9 mouse cellular contexts compared by ENCODE assay signal in the genomic region with DNA sequence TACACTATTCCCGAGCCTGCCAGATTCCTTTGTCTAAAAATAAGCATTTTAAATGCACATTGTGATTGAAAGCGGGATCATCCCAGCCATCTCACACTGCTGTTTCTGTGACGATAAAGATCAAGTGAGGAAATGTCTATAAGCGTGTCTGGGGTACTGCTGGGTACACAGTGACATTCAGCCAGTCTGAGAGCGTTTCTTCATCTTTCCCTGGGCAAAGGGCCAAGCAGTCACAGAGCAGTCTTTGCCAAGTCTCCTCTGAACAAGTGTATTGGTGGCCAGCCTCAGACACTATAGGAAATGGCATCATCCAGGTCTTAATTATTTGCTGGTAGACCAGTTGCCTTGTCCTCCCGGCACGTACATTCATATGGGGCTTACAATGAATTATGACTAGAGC. TPM values are rescaled to one million over a fixed set of nuclear protein-coding genes. Genes with fewer than 3 reads are reported as not detected.
DNase-seq lines count a peak whose midpoint lies in the region; ATAC-seq lines count a peak whose summit lies in the region.
"Had no signal": no experiment of that assay in that cellular context is flagged by ENCODE, and none has a peak within 500 bp of the region (broad histone marks: within the 10 kb centered on the region; RNA-seq: fewer than 3 reads in every experiment).

No protein-coding gene starts in this region.

- H3K4me2 ChIP-seq in forebrain, embryonic 13.5 days, result no peak overlapping the region
- H3K4me2 ChIP-seq: liver, embryonic 15.5 days had no signal

- H3K36me3 ChIP-seq in forebrain, embryonic 13.5 days (ENCODE audit: poor library complexity, severe bottlenecking), result no peaks in the 10 kb centered on the region
- no peaks in the 10 kb centered on the region for H3K36me3 ChIP-seq in forebrain, embryonic 10.5 days (replicated peaks)
- H3K36me3 ChIP-seq: liver, embryonic 15.5 days had no signal

- no peak overlapping the region for H3K4me3 ChIP-seq in forebrain, embryonic 13.5 days
- no peak overlapping the region for H3K4me3 ChIP-seq in forebrain, embryonic 10.5 days
- H3K4me3 ChIP-seq: liver, embryonic 15.5 days had no signal

- H3K27ac ChIP-seq in forebrain, embryonic 13.5 days, result no peak overlapping the region
- no peak overlapping the region for H3K27ac ChIP-seq in forebrain, embryonic 10.5 days
- H3K27ac ChIP-seq: liver, embryonic 15.5 days had no signal

- H3K4me1 ChIP-seq in forebrain, embryonic 13.5 days, result peaks cover 13% of the 10 kb centered on the region
- H3K4me1 ChIP-seq in forebrain, embryonic 10.5 days, result peaks cover 11% of the 10 kb centered on the region
- H3K4me1 ChIP-seq: liver, embryonic 15.5 days had no signal

- no peaks in the 10 kb centered on the region for H3K27me3 ChIP-seq in forebrain, embryonic 13.5 days
- H3K27me3 ChIP-seq in forebrain, embryonic 10.5 days (ENCODE audit: poor library complexity, severe bottlenecking), result no peaks in the 10 kb centered on the region
- H3K27me3 ChIP-seq: liver, embryonic 15.5 days had no signal

- DNase-seq in forebrain, embryonic 10.5 days (ENCODE audit: extremely low spot score, low spot score), result no peak
- peak; percentile 37 to 55 for DNase-seq in kidney, postnatal 36 days
- no peak for DNase-seq in kidney, adult 18-20 months
- peak; percentile 19 to 24 for DNase-seq in adrenal gland, postnatal 36 days
- DNase-seq in lung, postnatal 10 days, result peak; percentile 25
- DNase-seq in gastrocnemius, postnatal 4 days (ENCODE audit: low spot score in 2 of 2), result no peak

- WGBS in forebrain, embryonic 13.5 days, result 54% methylated on average over 7 of the region's 7 CpGs
- 90% methylated on average over 7 of the region's 7 CpGs for WGBS in forebrain, embryonic 10.5 days

- no peaks in the 10 kb centered on the region for H3K9me3 ChIP-seq in forebrain, embryonic 13.5 days (replicated peaks)
- no peaks in the 10 kb centered on the region for H3K9me3 ChIP-seq in forebrain, embryonic 10.5 days
- H3K9me3 ChIP-seq: liver, embryonic 15.5 days had no signal

- no peak overlapping the region for H3K9ac ChIP-seq in forebrain, embryonic 13.5 days
- H3K9ac ChIP-seq: liver, embryonic 15.5 days had no signal

- peak; percentile 69 for ATAC-seq in forebrain, embryonic 13.5 days
- ATAC-seq in CD4-positive, CD25-positive, alpha-beta regulatory T cell, adult 4 months, result no peak

RNA-seq across cellular contexts. Expression of gene Cobl, which starts 47.9 kb away (rescaled TPM):
- 3.6 and 3.7 TPM in 2 replicates for polyA plus RNA-seq in forebrain, embryonic 13.5 days (2015; fragmentation: Nextera tagmentation; extraction: Ambion mirVana)
- 1.8 and 2.2 TPM in 2 replicates for polyA plus RNA-seq in forebrain, embryonic 10.5 days (2016; fragmentation: Nextera tagmentation; extraction: Ambion mirVana)
- total RNA-seq in adrenal gland, postnatal 36 days (2021), result 1 to 10 TPM; 2.0 to 2.8 TPM
- polyA plus RNA-seq in CD4-positive, CD25-positive, alpha-beta regulatory T cell, adult 4 months (2017; shearing (Covaris generic)), result under 1 TPM in 1 of 2 experiments, not detected in 1; 0.78 TPM
- 100 to 1,000 TPM; 188 to 241 TPM for total RNA-seq in gastrocnemius, postnatal 4 days (2021)

Comparison
In these comparisons a context has a peak if more than half of its experiments do, and no peak if none do; other contexts are left out.
1. DNase-seq: peak in kidney, postnatal 36 days (2 of 2), adrenal gland, postnatal 36 days (2 of 2) and lung, postnatal 10 days (single experiment); none in forebrain, embryonic 10.5 days (single experiment), kidney, adult 18-20 months (single experiment) and gastrocnemius, postnatal 4 days (0 of 2).